Mouse (Mus musculus): ENCODE results near the gene Hax1. TPM values are rescaled to one million over a fixed set of nuclear protein-coding genes. Genes with fewer than 3 reads are reported as not detected.

Gene Hax1
- 137 and 141 TPM in 2 replicates for polyA plus RNA-seq (2016; fragmentation: Nextera tagmentation; extraction: Ambion mirVana)

DNA sequence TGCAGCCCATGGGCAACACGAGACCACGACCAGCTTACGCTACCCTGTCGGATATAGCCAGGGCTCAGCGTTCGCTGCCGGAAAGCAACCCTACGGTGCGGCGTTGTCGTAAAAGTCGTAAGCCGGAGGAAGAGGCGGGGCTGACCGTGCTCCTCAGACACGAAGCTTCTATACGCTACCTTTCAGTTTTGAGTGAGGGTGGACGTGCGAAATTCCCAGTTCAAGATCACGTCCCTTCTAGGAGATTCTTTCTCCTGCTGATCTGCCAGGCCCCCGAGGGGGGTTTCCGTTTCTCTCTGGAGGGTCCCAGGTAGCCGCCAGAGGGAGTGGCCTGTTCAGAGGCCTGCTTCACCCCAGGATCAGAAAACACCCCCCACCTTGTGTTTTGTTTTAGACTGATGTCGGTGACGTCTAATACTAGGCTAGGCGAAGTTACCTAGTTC lies at the start of gene Hax1:
TSS of gene Hax1 (minus strand) at position 169 of the 443 bp plus-strand sequence.
- Histone ChIP-seq H3K4me3 (peak within 1 kb of the TSS; percentile 75), H3K36me3 (peaks cover 43% of the 10 kb centered on the region), H3K4me2 (replicated peaks) (peak within 1 kb of the TSS; percentile 90), H3K27me3 (no peaks in the 10 kb centered on the region), H3K27ac (peak within 1 kb of the TSS; percentile 91), H3K4me1 (peaks cover 9% of the 10 kb centered on the region), H3K9ac (peak within 1 kb of the TSS; percentile 80), H3K9me3 (replicated peaks) (no peaks in the 10 kb centered on the region)
- WGBS, result under 1% methylated on average over 26 of the region's 26 CpGs
- ATAC-seq (ENCODE audit: low FRiP score), result peak; percentile 92

DNA sequence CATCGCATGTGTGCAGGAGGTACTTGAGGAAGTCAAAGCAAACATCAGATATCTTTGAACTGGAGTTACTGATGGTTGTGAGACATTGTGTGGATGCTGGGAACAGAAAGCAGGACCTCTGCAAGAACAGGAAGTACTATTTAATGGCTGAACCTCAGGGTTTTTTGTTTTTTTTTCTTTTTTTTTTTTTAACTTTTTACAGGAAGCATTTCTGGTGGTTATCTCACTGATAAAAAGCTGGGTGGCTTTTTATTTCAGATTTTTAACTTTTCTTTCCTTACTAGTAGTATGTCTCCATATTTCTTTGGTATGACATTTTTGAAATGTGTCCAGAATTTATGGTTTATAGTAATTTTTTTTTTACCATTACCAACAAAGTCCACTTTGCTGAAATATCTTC lies 37.7 kb upstream of the Hax1 start:
- H3K36me3 ChIP-seq, result peaks cover 70% of the 10 kb centered on the region
- no peak for ATAC-seq (ENCODE audit: low FRiP score)
- H3K4me2 ChIP-seq (replicated peaks), result no peak overlapping the region
- 94% methylated on average over 1 of the region's 1 CpGs for WGBS
- no peak overlapping the region for H3K4me3 ChIP-seq
- no peak overlapping the region for H3K9ac ChIP-seq
- H3K9me3 ChIP-seq (replicated peaks), result no peaks in the 10 kb centered on the region
- no peak overlapping the region for H3K27ac ChIP-seq
- no peaks in the 10 kb centered on the region for H3K27me3 ChIP-seq
- H3K4me1 ChIP-seq, result no peaks in the 10 kb centered on the region

DNA sequence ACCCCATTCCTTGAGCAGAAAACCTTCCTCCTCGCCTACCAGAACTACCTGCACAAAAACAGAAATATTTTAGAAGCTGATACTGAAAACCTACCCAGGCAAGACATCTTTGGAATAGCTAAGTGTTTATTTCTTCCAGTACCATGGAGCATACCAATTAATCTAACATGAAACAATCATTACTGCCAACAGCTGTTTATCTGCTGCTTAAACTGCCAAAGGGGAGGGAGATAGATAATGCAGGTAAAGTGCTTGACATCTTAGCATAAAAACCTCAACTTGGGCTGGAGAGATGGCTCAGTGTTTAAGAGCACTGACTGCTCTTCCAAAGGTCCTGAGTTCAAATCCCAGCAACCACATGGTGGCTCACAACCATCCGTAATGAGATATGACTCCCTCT lies 36.1 kb upstream of the Hax1 start:
- 95% methylated on average over 2 of the region's 2 CpGs for WGBS
- ATAC-seq (ENCODE audit: low FRiP score), result no peak

DNA sequence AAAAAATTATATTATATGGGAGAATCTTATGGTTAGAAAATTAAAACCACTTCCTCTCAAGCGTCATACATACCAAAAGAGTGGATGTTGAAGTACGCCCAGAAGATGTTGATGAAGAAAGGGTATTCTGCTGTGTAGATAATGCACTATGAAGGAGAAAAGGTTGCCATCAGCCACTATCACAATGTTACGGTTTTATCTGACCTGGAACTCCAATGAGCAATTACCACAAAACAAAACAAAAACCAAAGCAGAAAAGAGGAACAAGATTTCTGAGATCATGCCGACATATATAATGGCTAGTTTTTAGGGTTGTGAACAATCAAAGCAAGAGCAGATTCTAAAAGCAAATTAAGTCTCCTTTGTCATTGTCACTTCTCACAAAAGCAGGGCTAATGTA lies 18.0 kb upstream of the Hax1 start:
- no peaks in the 10 kb centered on the region for H3K4me1 ChIP-seq
- H3K27ac ChIP-seq, result no peak overlapping the region
- no peak for ATAC-seq (ENCODE audit: low FRiP score)
- no peak overlapping the region for H3K4me2 ChIP-seq (replicated peaks)
- WGBS, result 92% methylated on average over 4 of the region's 4 CpGs
- peaks cover 94% of the 10 kb centered on the region for H3K36me3 ChIP-seq
- H3K9me3 ChIP-seq (replicated peaks), result no peaks in the 10 kb centered on the region
- H3K9ac ChIP-seq, result no peak overlapping the region
- no peaks in the 10 kb centered on the region for H3K27me3 ChIP-seq
- no peak overlapping the region for H3K4me3 ChIP-seq

More for the DNA sequence above, 36.1 kb upstream of the Hax1 start:
- Histone ChIP-seq H3K36me3 (peaks cover 78% of the 10 kb centered on the region), H3K4me2 (replicated peaks) (no peak overlapping the region), H3K27me3 (no peaks in the 10 kb centered on the region), H3K4me1 (no peaks in the 10 kb centered on the region), H3K9ac (no peak overlapping the region), H3K27ac (no peak overlapping the region), H3K4me3 (no peak overlapping the region), H3K9me3 (replicated peaks) (no peaks in the 10 kb centered on the region)

DNA sequence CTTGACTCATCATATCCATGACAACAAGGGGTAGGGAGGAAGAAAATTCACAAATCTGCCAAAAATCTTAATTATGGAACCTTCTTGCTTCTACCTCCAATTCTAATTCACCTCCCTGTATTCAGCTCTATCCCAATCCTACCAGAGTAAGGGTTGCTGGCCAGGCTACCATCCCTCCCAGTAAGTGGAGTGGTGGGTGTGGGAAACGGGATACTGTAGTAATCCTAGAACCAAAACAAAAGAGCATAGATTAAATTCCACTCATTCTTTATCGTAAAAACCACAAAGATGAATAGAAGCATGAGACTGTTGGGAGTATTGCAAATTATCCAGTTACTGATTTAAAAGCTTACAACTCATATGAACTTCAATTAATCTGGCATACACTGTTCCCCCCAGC lies 11.7 kb upstream of the Hax1 start:
- H3K4me1 ChIP-seq, result no peaks in the 10 kb centered on the region
- no peak overlapping the region for H3K4me2 ChIP-seq (replicated peaks)
- no peak overlapping the region for H3K9ac ChIP-seq
- ATAC-seq (ENCODE audit: low FRiP score), result no peak
- no peak overlapping the region for H3K27ac ChIP-seq
- H3K4me3 ChIP-seq, result no peak overlapping the region
- no peaks in the 10 kb centered on the region for H3K9me3 ChIP-seq (replicated peaks)
- H3K36me3 ChIP-seq, result peaks cover 96% of the 10 kb centered on the region
- 91% methylated on average over 2 of the region's 2 CpGs for WGBS
- no peaks in the 10 kb centered on the region for H3K27me3 ChIP-seq

DNA sequence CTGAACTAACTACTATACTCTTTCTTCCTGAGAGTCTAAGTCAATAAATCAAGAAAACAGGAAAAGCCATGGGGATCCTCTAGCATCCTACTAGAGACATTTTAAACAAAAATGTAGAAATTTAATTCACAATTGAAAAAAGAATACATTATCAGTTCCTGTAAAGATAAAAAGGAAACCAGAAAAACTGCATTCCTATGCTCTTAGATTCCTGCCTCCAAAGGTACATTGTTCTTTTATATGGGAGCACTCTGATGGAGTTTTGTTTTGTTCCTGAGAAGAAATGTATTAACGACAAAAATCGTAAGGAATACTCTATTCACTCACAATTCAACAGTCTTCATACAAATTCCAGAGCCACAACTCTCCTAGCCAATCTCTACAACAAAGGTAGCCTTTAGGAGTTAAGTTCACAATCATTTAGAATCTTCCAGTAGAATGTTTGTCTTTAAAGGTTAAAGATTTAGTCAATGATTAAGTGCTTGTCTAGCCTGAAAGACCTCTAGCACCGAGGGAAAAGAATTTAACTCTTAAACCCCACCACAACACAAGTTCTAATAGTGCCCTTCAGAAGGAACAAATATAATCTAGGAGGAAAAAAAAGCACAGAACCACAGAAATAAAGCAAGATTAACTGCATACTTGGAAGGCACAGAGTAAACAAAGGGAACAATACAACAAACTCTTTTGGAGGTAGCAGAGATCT lies 5.7 kb upstream of the Hax1 start:
- Histone ChIP-seq H3K4me3 (no peak overlapping the region), H3K4me1 (peaks cover 1% of the 10 kb centered on the region), H3K27me3 (no peaks in the 10 kb centered on the region), H3K27ac (no peak overlapping the region), H3K4me2 (replicated peaks) (no peak overlapping the region), H3K9me3 (replicated peaks) (no peaks in the 10 kb centered on the region), H3K36me3 (peaks cover 72% of the 10 kb centered on the region), H3K9ac (no peak overlapping the region)
- ATAC-seq (ENCODE audit: low FRiP score), result no peak
- 77% methylated on average over 3 of the region's 3 CpGs for WGBS

DNA sequence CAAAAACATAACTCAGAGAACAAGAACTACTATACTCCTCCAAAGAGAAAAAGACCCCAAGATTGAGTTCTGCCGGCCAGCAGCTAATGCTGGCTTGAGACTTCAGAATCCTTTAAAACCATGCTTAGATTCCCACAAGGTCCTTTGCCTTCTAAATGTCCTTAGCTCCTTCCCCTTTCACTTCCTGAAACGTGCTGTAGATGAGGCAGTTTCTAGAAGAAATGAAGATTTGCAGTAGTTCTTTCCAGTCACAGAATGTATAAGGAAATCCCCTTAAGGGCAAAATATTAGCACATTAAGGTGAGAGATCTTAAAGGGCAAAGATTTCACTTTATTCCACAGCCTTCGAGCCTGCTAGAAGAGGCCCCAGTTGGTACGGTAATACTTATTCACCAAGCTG lies 1.2 kb upstream of the Hax1 start:
- Histone ChIP-seq H3K36me3 (peaks cover 43% of the 10 kb centered on the region), H3K27me3 (no peaks in the 10 kb centered on the region), H3K4me2 (replicated peaks) (no peak overlapping the region), H3K4me1 (peaks cover 9% of the 10 kb centered on the region), H3K27ac (0 out of 2 replicates have a peak overlapping the region, but pooled peaks have one; percentile 91), H3K9ac (no peak overlapping the region), H3K4me3 (no peak overlapping the region), H3K9me3 (replicated peaks) (no peaks in the 10 kb centered on the region)
- no peak for ATAC-seq (ENCODE audit: low FRiP score)
- WGBS, result 92% methylated on average over 4 of the region's 4 CpGs

DNA sequence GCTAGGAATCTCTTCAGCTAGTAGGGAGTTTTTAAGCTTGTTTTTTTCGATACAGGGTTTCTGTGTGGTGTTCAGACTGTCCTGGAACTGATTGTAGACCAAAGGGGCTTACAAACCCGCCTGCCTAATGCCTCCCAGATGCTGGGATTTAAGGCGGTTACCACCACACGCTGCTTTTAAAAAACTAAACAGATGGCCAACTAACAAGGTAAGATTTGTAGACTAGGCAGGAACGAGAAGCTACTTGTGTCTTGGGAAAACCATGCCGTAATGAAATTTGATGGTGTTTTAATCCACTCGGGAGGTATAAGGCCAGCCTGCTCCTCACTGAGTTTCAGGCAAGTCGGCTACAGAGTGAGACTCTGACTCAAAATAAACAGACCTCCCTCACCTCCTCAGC lies 510 bp upstream of the Hax1 start:
- ATAC-seq (ENCODE audit: low FRiP score), result peak; percentile 60
- Histone ChIP-seq H3K9ac (peak overlapping the region; percentile 80), H3K4me3 (peak overlapping the region; percentile 75), H3K4me2 (replicated peaks) (peak overlapping the region; percentile 90), H3K9me3 (replicated peaks) (no peaks in the 10 kb centered on the region), H3K4me1 (peaks cover 9% of the 10 kb centered on the region), H3K27me3 (no peaks in the 10 kb centered on the region), H3K36me3 (peaks cover 43% of the 10 kb centered on the region), H3K27ac (peak overlapping the region; percentile 91)
- 19% methylated on average over 8 of the region's 8 CpGs for WGBS

DNA sequence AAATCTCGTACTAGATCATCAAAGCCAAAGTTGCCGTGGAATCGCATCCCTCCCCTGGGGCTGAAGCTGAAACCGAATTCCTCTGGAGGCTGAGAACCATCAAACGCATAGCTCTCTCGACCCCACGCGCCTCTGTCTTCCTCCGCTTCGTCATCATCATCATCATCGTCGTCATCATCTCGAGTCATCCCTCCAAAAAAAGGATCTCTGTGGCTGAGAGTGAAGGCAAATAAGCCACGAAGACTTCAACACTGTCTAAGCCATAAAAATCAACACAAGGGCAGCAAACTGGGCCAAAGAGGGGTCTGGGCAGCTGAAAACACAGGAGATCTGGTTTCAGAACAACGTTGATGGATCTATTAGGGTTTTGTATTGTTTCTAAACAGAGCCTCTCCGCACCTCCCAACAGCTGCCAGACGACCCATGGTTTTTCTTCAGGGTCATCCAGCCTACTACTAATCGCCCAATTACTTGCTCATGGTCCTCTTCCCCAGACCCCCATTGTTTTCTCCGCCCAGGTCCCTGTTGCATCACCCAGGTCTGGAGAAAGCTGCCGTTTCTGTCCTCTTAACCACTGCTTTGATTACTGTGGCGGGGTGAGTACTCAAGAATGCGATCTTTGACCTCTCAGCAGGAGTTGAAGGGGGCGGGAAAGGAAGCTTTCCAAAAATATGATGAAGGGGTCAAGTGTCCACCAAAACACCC lies 637 bp downstream of the Hax1 start:
- Histone ChIP-seq H3K9ac (peak overlapping the region; percentile 80), H3K36me3 (peaks cover 40% of the 10 kb centered on the region), H3K27me3 (no peaks in the 10 kb centered on the region), H3K9me3 (replicated peaks) (no peaks in the 10 kb centered on the region), H3K27ac (peak overlapping the region; percentile 91), H3K4me2 (replicated peaks) (peak overlapping the region; percentile 90), H3K4me3 (peak overlapping the region; percentile 75), H3K4me1 (peaks cover 9% of the 10 kb centered on the region)
- peak; percentile 49 for ATAC-seq (ENCODE audit: low FRiP score)
- 13% methylated on average over 23 of the region's 23 CpGs for WGBS

DNA sequence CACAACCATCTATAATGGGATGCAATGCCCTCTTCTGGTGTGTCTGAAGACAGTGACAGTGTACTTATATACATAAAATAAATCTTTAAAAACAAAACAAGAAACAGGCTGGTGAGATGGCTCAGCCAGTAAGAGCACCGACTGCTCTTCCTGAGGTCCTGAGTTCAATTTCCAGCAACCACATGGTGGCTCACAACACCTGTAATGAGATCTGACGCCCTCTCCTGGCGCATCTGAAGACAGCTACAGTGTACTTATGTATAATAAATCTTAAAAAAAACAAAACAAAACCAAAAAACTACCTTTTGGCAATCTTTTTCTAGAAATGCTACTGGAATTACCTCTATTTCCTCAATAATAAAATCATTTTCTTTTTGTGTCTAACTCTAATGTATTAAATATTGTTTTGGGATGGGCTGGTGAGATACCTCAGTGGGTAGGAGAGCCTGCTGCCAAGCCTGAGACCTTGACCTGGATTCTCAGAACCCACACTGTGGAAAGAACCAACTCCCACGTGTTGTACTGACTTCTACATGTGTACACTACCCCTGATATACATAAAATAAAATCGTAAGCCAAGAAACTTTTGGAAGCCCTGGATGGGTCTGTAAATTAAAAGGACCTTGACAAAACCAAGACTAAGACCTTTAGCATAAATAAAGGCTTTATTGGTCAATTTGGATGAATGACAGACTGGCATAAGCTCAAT lies 3.6 kb downstream of the Hax1 start:
- Histone ChIP-seq H3K9ac (no peak overlapping the region), H3K36me3 (peaks cover 16% of the 10 kb centered on the region), H3K27me3 (no peaks in the 10 kb centered on the region), H3K4me3 (no peak overlapping the region), H3K4me1 (peaks cover 9% of the 10 kb centered on the region), H3K27ac (no peak overlapping the region), H3K9me3 (replicated peaks) (no peaks in the 10 kb centered on the region), H3K4me2 (replicated peaks) (no peak overlapping the region)
- whole genome bisulfite sequencing, result 93% methylated on average over 5 of the region's 5 CpGs
- ATAC-seq (ENCODE audit: low FRiP score), result no peak

DNA sequence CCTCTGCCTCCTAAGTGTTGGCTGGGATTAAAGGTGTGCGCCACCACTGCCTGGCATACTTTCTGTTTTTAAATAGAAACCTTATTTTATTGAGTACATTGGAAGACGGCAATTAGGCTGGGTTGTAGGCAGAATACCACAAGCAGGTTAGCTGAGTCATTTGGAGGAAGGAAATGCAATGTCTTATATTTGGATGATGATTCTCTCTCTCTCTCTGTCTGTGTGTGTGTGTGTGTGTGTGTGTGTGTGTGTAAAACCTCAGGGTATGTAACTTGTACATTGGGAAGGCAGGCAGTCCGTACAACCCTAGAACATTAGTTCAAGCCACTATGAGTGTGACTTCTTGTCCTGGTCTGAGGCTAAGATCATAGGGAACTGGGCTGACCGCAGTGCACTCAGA lies 10.8 kb downstream of the Hax1 start:
- 89% methylated on average over 4 of the region's 4 CpGs for WGBS
- ATAC-seq (ENCODE audit: low FRiP score), result no peak
- no peaks in the 10 kb centered on the region for H3K36me3 ChIP-seq

DNA sequence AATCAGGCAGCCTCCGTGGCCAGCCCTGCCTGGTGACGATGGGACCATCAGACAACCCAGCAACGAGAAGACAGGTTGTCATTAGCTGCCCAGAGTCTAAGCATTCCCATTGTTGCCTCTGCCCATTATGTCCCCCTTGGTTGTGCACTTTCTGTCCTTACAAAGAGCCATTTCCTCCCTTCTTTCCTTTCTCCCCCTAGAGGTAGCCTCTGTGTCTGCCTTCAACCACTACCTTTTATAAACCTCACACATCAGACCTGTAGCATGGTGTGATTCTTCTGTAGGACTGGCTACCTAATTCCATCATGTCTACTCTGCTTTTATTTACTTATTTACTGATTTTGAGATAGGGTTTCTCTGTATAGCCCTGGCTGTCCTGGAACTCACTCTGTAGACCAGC lies 11.4 kb downstream of the Hax1 start:
- no peak overlapping the region for H3K9ac ChIP-seq
- no peak for ATAC-seq (ENCODE audit: low FRiP score)

More for the DNA sequence above, 10.8 kb downstream of the Hax1 start:
- Histone ChIP-seq H3K4me3 (no peak overlapping the region), H3K27me3 (no peaks in the 10 kb centered on the region), H3K9me3 (replicated peaks) (no peaks in the 10 kb centered on the region), H3K4me2 (replicated peaks) (no peak overlapping the region), H3K9ac (no peak overlapping the region), H3K4me1 (no peaks in the 10 kb centered on the region), H3K27ac (no peak overlapping the region)

More for the DNA sequence above, 11.4 kb downstream of the Hax1 start:
- Histone ChIP-seq H3K9me3 (replicated peaks) (no peaks in the 10 kb centered on the region), H3K4me2 (replicated peaks) (no peak overlapping the region), H3K4me1 (no peaks in the 10 kb centered on the region), H3K4me3 (no peak overlapping the region), H3K36me3 (no peaks in the 10 kb centered on the region), H3K27me3 (no peaks in the 10 kb centered on the region), H3K27ac (no peak overlapping the region)
- 63% methylated on average over 3 of the region's 3 CpGs for WGBS
